Mouse (Mus musculus) lung, postnatal 0 days (tissue): ENCODE measurements around the gene Pcbd1.

Source experiments
- CTCF ChIP-seq: IDR thresholded peaks from 2 replicates; pipeline ENCODE4 v1.5.1; 2016; ENCODE audit warnings: antibody characterized with exemption, mild to moderate bottlenecking
- EP300 ChIP-seq: IDR thresholded peaks from 2 replicates; pipeline ENCODE4 v1.6.1; 2016; ENCODE audit warnings: antibody characterized with exemption, mild to moderate bottlenecking, control low read depth

DNA sequence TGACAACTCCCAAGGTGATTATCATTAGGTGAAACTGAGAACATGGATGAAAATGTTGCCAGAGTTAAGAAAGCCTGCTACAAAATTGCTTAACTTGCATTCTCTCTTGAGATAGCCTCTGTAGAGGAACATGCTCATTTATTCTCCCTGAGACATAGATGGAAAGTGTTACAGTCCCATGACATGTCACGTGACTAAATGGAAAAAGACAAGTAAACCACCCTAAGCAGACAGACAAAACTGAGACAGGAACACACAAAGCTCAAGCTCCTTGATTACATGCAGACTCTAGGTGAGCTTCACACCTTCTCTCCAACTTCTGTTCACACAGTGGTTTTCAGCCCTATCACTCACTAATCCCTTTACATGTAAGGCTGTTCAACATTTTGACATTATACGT, 54.2 kb downstream of the Pcbd1 start:
- TF ChIP-seq EP300 (no peak), CTCF (no peak)
